ENCODE assay signal across 24 mouse cellular contexts in the genomic region with DNA sequence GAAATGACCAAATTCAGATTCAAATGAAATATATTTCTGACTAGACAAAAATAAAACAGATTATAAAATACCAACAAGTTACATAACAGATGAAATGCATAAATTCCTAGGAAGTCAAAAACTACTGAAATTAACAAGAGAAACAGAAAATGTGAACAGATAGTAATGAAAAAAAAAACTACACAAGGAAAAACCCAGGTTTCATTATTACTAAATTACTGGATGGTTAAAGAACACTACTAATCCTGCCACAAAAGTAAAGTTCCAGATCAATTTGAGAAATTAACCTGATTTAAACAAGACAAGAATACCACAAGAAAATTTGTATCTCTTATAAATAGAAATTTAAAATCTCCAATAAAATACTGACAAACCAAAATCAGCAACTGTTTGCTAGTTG.
"Had no signal": no experiment of that assay in that cellular context is flagged by ENCODE, and none has a peak within 500 bp of the region (broad histone marks: within the 10 kb centered on the region; RNA-seq: fewer than 3 reads in every experiment).

No protein-coding gene starts in this region.

- H3K27ac ChIP-seq: heart, adult 2 months; heart, embryonic 13.5 days; heart, embryonic 15.5 days; hindbrain, embryonic 13.5 days; hindbrain, embryonic 15.5 days; hindbrain, postnatal 0 days; kidney, embryonic 15.5 days; kidney, postnatal 0 days; limb, embryonic 13.5 days; limb, embryonic 15.5 days; liver, embryonic 12.5 days; liver, embryonic 14.5 days had no signal

- DNase-seq: gastrocnemius, postnatal 10 days; gastrocnemius, postnatal 25 days; heart, adult 11 months; heart, adult 2 months; heart, postnatal 14 days; heart, postnatal 36 days; kidney, adult 11 months; kidney, adult 2 months; kidney, adult 9 months; kidney, postnatal 14 days; kidney, postnatal 36 days; layer of hippocampus, postnatal 36 days; left cerebral cortex, postnatal 4 days had no signal

- H3K4me3 ChIP-seq: heart, adult 2 months; heart, embryonic 13.5 days; heart, embryonic 15.5 days; hindbrain, embryonic 13.5 days; hindbrain, embryonic 15.5 days; kidney, embryonic 15.5 days; limb, embryonic 13.5 days; limb, embryonic 15.5 days; liver, embryonic 12.5 days had no signal
